Mouse (Mus musculus) E14TG2a.4 (cell line): ENCODE data around the gene Mrps27.

Experiments used
- CTCF ChIP-seq: conservative IDR thresholded peaks from 2 replicates; pipeline ENCODE4 v1.5.1; 2014; ENCODE audit warnings: low read length
- POU5F1 ChIP-seq: IDR thresholded peaks from 2 replicates; pipeline ENCODE4 v1.6.1; 2014; ENCODE audit warnings: low read length, borderline replicate concordance

DNA sequence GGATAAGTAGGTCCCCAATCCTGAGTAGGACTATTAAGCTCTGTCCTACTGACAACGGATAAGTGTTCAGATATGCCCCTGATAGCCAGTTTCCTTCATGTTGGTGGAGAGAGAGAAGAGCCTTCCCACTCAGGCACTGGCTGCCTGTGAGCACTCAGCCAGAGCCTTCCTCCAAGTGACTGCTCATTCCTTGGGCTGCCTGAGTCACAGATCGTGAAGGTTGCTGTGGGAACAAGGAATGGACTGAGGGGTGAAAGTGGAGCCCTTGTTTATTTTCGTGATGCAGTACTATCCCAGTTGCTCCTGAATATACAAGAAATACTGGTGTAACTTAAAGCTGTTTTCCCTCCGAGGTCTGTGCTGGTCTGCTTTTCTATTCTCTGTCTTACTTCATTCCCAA lies 54.8 kb downstream of the Mrps27 start:
- no peak for TF ChIP-seq CTCF
- TF ChIP-seq POU5F1, result no peak
